Mouse (Mus musculus): ENCODE measurements at regions not wholly inside any gene's neighbourhood (a gene's known extent, or its start where the extent isn't known, plus 50 kb on each side); places are given as distances from the start of the nearest gene placed in this dataset.

DNA sequence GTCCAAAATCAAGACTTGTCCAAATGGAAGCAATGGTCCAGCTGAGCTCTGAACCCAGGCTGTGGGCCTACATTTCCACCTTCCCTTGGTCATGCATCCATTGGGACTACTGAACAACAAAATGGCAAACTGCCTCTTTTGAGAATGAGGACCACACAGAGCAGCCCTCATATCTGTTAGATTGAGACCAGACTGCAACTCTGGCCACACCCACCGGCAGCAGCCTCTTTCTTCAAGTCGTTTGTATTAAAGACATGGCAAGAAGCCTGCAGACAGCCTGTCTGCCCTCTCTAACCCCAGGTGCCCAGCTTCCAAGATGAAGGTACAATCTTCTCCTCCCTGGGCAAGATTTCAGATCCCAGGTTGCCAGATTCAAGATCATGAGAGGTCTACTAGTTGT, 51.8 kb upstream of the St6galnac3 start:
- no peaks in the 10 kb centered on the region for H3K79me3 ChIP-seq (ENCODE audit: low read depth)
- no peaks in the 10 kb centered on the region for H3K79me2 ChIP-seq (ENCODE audit: control insufficient read depth, insufficient read depth)
- H3K27me3 ChIP-seq (ENCODE audit: control insufficient read depth, insufficient read depth, insufficient read length) = no peaks in the 10 kb centered on the region
- no peaks in the 10 kb centered on the region for H3K36me3 ChIP-seq (ENCODE audit: control insufficient read depth, insufficient read depth)
- H3K4me3 ChIP-seq (ENCODE audit: insufficient read depth, poor library complexity, severe bottlenecking) = no peak overlapping the region
- TF ChIP-seq CEBPB (IDR thresholded peaks at IDR 0.05; ENCODE audit: low read depth) = no peak
- TF ChIP-seq MYOD1 (IDR thresholded peaks at IDR 0.05; ENCODE audit: control insufficient read depth, insufficient read length, low read depth) = no peak
- TF ChIP-seq USF1 (IDR thresholded peaks at IDR 0.05; ENCODE audit: low read depth) = no peak
- no peak for TF ChIP-seq FOSL1 (IDR thresholded peaks at IDR 0.05; ENCODE audit: insufficient read depth, low read length, poor library complexity, severe bottlenecking)
- no peak for TF ChIP-seq MYOG (IDR thresholded peaks at IDR 0.05; ENCODE audit: control insufficient read depth, extremely low read depth, insufficient read length)
- TF ChIP-seq MAX (IDR thresholded peaks at IDR 0.05) = no peak
- TF ChIP-seq CTCF (IDR thresholded peaks at IDR 0.05; ENCODE audit: control insufficient read depth, insufficient read depth, insufficient read length) = no peak
- H3ac ChIP-seq (ENCODE audit: control insufficient read depth, insufficient read length, low read depth) = no peak overlapping the region

DNA sequence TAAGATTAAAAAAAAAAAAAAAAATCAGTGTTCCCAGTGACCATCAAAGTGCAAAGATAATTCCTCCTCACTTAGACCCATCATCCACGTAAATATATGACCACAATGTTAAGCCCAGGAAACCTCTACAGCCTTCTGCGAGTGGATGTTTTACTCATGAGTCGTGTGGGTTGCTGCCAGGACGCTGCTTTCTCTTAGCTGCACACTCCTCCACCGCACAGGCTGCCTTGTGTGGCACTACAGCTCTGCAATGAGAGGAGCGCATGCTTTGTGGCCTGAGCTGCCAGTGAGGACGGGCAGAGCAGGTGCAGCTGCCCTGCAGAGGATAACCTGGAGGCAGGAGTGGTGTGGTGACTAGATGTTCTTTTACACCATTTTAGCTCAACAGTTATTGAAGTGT, 53.4 kb upstream of the St6galnac3 start:
- Histone ChIP-seq H3K79me3 (ENCODE audit: low read depth) (no peaks in the 10 kb centered on the region), H3K79me2 (ENCODE audit: control insufficient read depth, insufficient read depth) (no peaks in the 10 kb centered on the region), H3K27me3 (ENCODE audit: control insufficient read depth, insufficient read depth, insufficient read length) (peaks cover 5% of the 10 kb centered on the region), H3K4me3 (ENCODE audit: insufficient read depth, poor library complexity, severe bottlenecking) (no peak overlapping the region), H3ac (ENCODE audit: control insufficient read depth, insufficient read length, low read depth) (no peak overlapping the region), H3K36me3 (ENCODE audit: control insufficient read depth, insufficient read depth) (no peaks in the 10 kb centered on the region)
- TF ChIP-seq MYOG (IDR thresholded peaks at IDR 0.05; ENCODE audit: control insufficient read depth, extremely low read depth, insufficient read length) (no peak), CEBPB (IDR thresholded peaks at IDR 0.05; ENCODE audit: low read depth) (no peak), MAX (IDR thresholded peaks at IDR 0.05) (no peak), CTCF (IDR thresholded peaks at IDR 0.05; ENCODE audit: control insufficient read depth, insufficient read depth, insufficient read length) (no peak), FOSL1 (IDR thresholded peaks at IDR 0.05; ENCODE audit: insufficient read depth, low read length, poor library complexity, severe bottlenecking) (no peak), USF1 (IDR thresholded peaks at IDR 0.05; ENCODE audit: low read depth) (no peak)

GRCm38 (mm10) chr3:153782467-153782866, 57.5 kb upstream of the St6galnac3 start:
- TF ChIP-seq MYOG (IDR thresholded peaks at IDR 0.05; ENCODE audit: control insufficient read depth, extremely low read depth, insufficient read length) = no peak
- TF ChIP-seq USF1 (IDR thresholded peaks at IDR 0.05; ENCODE audit: low read depth) = peak; percentile 48

GRCm38 (mm10) chr3:153783294-153783741, 58.3 kb upstream of the St6galnac3 start:
- Histone ChIP-seq H3K36me3 (ENCODE audit: control insufficient read depth, insufficient read depth) (no peaks in the 10 kb centered on the region), H3K79me3 (ENCODE audit: low read depth) (no peaks in the 10 kb centered on the region), H3ac (ENCODE audit: control insufficient read depth, insufficient read length, low read depth) (no peak overlapping the region), H3K79me2 (ENCODE audit: control insufficient read depth, insufficient read depth) (no peaks in the 10 kb centered on the region), H3K4me3 (ENCODE audit: insufficient read depth, poor library complexity, severe bottlenecking) (no peak overlapping the region), H3K27me3 (ENCODE audit: control insufficient read depth, insufficient read depth, insufficient read length) (peaks cover 5% of the 10 kb centered on the region)
- TF ChIP-seq CEBPB (IDR thresholded peaks at IDR 0.05; ENCODE audit: low read depth) (no peak), CTCF (IDR thresholded peaks at IDR 0.05; ENCODE audit: control insufficient read depth, insufficient read depth, insufficient read length) (no peak), MAX (IDR thresholded peaks at IDR 0.05) (no peak), MYOG (IDR thresholded peaks at IDR 0.05; ENCODE audit: control insufficient read depth, extremely low read depth, insufficient read length) (no peak), FOSL1 (IDR thresholded peaks at IDR 0.05; ENCODE audit: insufficient read depth, low read length, poor library complexity, severe bottlenecking) (no peak), MYOD1 (IDR thresholded peaks at IDR 0.05; ENCODE audit: control insufficient read depth, insufficient read length, low read depth) (no peak), USF1 (IDR thresholded peaks at IDR 0.05; ENCODE audit: low read depth) (no peak)

More at GRCm38 (mm10) chr3:153782467-153782866, 57.5 kb upstream of the St6galnac3 start:
- Histone ChIP-seq H3K4me3 (ENCODE audit: insufficient read depth, poor library complexity, severe bottlenecking) (no peak overlapping the region), H3ac (ENCODE audit: control insufficient read depth, insufficient read length, low read depth) (no peak overlapping the region), H3K27me3 (ENCODE audit: control insufficient read depth, insufficient read depth, insufficient read length) (peaks cover 5% of the 10 kb centered on the region), H3K79me2 (ENCODE audit: control insufficient read depth, insufficient read depth) (no peaks in the 10 kb centered on the region), H3K79me3 (ENCODE audit: low read depth) (no peaks in the 10 kb centered on the region), H3K36me3 (ENCODE audit: control insufficient read depth, insufficient read depth) (no peaks in the 10 kb centered on the region)

- peaks cover 5% of the 10 kb centered on the region for H3K27me3 ChIP-seq (ENCODE audit: control insufficient read depth, insufficient read depth, insufficient read length)
- H3K79me2 ChIP-seq (ENCODE audit: control insufficient read depth, insufficient read depth) = no peaks in the 10 kb centered on the region
- H3K4me3 ChIP-seq (ENCODE audit: insufficient read depth, poor library complexity, severe bottlenecking) = no peak overlapping the region
- TF ChIP-seq CTCF (IDR thresholded peaks at IDR 0.05; ENCODE audit: control insufficient read depth, insufficient read depth, insufficient read length) (no peak), CEBPB (IDR thresholded peaks at IDR 0.05; ENCODE audit: low read depth) (no peak), MAX (IDR thresholded peaks at IDR 0.05) (no peak), MYOD1 (IDR thresholded peaks at IDR 0.05; ENCODE audit: control insufficient read depth, insufficient read length, low read depth) (no peak), FOSL1 (IDR thresholded peaks at IDR 0.05; ENCODE audit: insufficient read depth, low read length, poor library complexity, severe bottlenecking) (no peak), USF1 (IDR thresholded peaks at IDR 0.05; ENCODE audit: low read depth) (no peak), MYOG (IDR thresholded peaks at IDR 0.05; ENCODE audit: control insufficient read depth, extremely low read depth, insufficient read length) (no peak)
- H3K79me3 ChIP-seq (ENCODE audit: low read depth) = no peaks in the 10 kb centered on the region
- H3K36me3 ChIP-seq (ENCODE audit: control insufficient read depth, insufficient read depth) = no peaks in the 10 kb centered on the region
- no peak overlapping the region for H3ac ChIP-seq (ENCODE audit: control insufficient read depth, insufficient read length, low read depth)
These were observed 59.1 kb upstream of the St6galnac3 start for GRCm38 (mm10) chr3:153783928-153784570.

GRCm38 (mm10) chr3:153790455-153790856, 53.6 kb upstream of the Asb17 start:
- H3ac ChIP-seq (ENCODE audit: control insufficient read depth, insufficient read length, low read depth) = no peak overlapping the region
- no peak overlapping the region for H3K4me3 ChIP-seq (ENCODE audit: insufficient read depth, poor library complexity, severe bottlenecking)
- no peaks in the 10 kb centered on the region for H3K27me3 ChIP-seq (ENCODE audit: control insufficient read depth, insufficient read depth, insufficient read length)
- TF ChIP-seq USF1 (IDR thresholded peaks at IDR 0.05; ENCODE audit: low read depth) (no peak), CEBPB (IDR thresholded peaks at IDR 0.05; ENCODE audit: low read depth) (no peak), FOSL1 (IDR thresholded peaks at IDR 0.05; ENCODE audit: insufficient read depth, low read length, poor library complexity, severe bottlenecking) (no peak), MYOG (IDR thresholded peaks at IDR 0.05; ENCODE audit: control insufficient read depth, extremely low read depth, insufficient read length) (no peak), MAX (IDR thresholded peaks at IDR 0.05) (no peak), MYOD1 (IDR thresholded peaks at IDR 0.05; ENCODE audit: control insufficient read depth, insufficient read length, low read depth) (no peak), CTCF (IDR thresholded peaks at IDR 0.05; ENCODE audit: control insufficient read depth, insufficient read depth, insufficient read length) (no peak)
- no peaks in the 10 kb centered on the region for H3K79me2 ChIP-seq (ENCODE audit: control insufficient read depth, insufficient read depth)
- H3K36me3 ChIP-seq (ENCODE audit: control insufficient read depth, insufficient read depth) = no peaks in the 10 kb centered on the region
- no peaks in the 10 kb centered on the region for H3K79me3 ChIP-seq (ENCODE audit: low read depth)
